Mouse (Mus musculus): Measurements from ENCODE around the gene Sgf29.

DNA sequence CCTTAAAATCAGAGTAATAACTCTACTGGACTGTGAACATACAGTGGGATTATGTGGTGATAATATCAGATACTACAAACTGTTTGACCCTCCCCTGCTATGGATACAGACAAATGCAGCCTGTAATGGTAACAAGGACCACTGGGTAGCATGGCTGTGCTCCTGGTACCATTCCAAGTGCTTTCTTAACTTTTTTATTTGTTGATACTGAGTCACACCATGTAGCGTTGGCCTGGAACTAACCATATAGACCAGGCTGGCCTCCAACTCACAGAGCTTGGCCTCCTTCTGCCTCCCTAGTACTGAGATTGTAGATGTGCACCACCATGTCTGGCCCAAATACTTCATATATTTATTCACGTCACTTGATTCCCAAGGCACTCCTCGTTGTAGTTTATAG, 16.2 kb downstream of the Sgf29 start:
- TF ChIP-seq CTCF (IDR thresholded peaks at IDR 0.05; ENCODE audit: low read depth) (no peak), EP300 (optimal IDR thresholded peaks at IDR 0.05) (no peak)

Measured in stomach, postnatal 0 days (tissue).